Mouse (Mus musculus): ENCODE measurements around the gene Acot3. TPM values are rescaled to one million over a fixed set of nuclear protein-coding genes. Genes with fewer than 3 reads are reported as not detected.

Gene Acot3
- polyA plus RNA-seq (2012; rRNA removed), result 2.4 and 2.8 TPM in 2 replicates

DNA sequence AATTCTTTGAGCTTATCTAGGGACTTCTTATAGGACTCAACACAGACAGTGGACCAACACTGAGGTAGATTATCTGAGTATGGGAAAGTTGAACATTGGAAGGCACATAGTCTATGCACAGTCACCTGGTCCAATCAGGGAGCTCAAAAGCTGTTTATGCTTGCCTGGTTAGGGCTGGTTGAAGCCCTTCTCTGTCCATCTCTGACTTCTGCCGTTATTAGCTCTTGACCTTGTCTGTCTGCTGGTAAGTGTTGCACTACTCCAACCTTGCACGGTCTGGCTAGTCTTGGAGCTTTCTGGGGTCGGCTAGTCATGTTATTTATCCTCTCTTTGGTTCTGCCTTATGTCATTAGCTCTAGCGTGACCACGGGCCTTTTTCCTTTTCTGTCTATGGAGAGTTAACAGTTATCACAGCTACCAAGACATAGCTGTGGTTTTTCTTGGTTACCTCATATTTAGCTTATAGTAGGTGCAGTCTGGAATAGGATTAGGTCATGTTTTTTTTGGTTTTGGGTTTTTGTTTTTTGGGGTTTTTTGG, at the start of gene Acot3:
TSS of gene Acot3 (plus strand) at position 208 of the 538 bp plus-strand sequence.

DNA sequence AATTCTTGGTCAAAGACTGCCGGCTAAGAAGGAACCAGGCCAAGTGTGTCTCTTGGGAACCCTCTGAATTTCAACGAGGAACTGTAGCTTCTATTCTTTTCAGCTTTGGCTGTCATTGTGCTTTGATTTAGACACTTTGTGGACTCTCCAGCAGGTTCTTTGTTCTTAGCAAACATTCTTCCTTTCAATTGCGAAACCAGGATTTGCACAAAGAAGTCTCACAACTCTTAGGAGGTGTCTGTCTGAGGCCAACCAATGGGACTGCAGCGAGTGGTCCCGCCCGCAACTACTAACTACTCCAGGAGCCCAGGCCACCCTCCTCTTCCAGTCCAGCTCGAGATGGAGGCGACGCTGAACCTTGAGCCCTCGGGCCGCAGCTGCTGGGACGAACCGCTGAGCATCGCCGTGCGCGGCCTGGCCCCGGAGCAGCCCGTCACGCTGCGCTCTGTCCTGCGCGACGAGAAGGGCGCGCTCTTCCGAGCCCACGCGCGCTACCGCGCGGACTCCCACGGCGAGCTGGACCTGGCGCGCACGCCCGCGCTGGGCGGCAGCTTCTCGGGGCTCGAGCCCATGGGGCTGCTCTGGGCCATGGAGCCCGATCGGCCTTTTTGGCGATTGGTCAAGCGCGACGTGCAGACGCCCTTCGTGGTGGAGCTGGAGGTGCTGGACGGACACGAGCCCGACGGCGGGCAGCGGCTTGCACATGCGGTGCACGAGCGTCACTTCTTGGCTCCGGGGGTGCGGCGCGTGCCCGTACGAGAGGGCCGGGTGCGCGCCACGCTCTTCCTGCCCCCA, 42.6 kb upstream of the Acot3 start, which contains the start of gene Acot1:
TSS of gene Acot1 (plus strand) at position 320 of the 795 bp plus-strand sequence.

DNA sequence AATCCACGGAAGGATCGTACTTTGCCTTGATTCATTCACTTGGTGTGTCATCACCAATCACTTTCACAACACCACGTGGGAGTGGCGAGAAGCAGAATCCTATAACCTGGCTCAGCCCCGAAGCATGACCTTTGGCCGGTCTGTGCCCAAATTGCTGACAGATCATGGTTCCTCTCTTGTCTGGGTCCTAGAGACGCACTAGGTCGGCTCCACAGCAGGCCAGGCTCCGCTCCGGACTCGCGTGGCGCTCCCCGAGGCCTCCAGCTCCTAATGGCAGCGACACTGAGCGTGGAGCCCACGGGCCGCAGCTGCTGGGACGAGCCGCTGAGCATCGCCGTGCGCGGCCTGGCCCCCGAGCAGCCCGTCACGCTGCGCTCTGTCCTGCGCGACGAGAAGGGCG, 13.7 kb upstream of the Acot3 start, which contains the start of gene Acot4:
TSS of gene Acot4 (plus strand) at position 139 of the 400 bp plus-strand sequence.

DNA sequence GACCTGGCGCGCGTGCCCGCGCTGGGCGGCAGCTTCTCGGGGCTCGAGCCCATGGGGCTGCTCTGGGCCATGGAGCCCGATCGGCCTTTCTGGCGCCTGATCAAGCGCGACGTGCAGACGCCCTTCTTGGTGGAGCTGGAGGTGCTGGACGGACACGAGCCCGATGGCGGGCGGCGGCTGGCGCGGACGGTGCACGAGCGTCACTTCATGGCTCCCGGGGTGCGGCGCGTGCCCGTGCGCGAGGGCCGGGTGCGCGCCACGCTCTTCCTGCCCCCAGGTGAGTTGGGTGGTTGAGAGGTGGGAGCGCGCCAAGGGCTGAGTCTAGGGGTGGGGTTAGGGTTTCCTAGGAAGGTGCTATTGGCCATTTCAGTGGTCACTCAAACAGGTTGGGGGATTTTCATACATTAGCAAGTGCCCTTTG, 13.2 kb upstream of the Acot3 start, which contains the start of gene Gm49366:
TSS of gene Gm49366 (plus strand) at position 245 of the 421 bp plus-strand sequence.

DNA sequence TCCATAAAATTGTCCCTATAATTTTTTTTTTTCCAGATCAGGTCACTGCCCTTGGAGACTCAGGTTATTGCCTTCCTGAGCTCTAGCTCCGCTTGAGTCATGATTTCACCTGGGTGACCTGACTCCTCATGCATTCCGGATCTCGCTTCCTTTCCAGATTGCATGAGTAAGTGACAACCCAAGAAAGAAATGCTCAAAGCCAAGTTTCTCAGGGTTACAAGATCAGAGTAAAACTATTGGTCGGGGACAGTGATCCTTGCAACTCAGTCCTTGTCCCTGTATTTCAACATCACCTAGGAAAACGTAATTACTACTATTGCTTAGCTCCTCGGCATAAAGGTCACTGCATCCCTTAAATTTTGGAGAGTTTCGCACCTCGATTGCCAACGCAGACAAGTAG, 17.0 kb downstream of the Acot3 start, which contains the start of gene Acot5:
TSS of gene Acot5 (plus strand) at position 340 of the 400 bp plus-strand sequence.

GRCm38 (mm10) chr12:84100604-84101492, 48.9 kb downstream of the Acot3 start, which contains the start of gene Acot6:
TSS of gene Acot6 (plus strand) at chr12:84100654.

Other genes starting within 250 kb of the Acot3 start
- gene Numb, start 130.2 kb upstream of the Acot3 start, polyA plus RNA-seq (2012; rRNA removed), result 11.8 and 13.5 TPM in 2 replicates
- gene Riox1, start 101.5 kb upstream of the Acot3 start, polyA plus RNA-seq (2012; rRNA removed), result 6.0 and 7.4 TPM in 2 replicates
- gene Heatr4, start 67.3 kb upstream of the Acot3 start, polyA plus RNA-seq (2012; rRNA removed), result not detected in 2 replicates
- gene Acot2, start 64.3 kb upstream of the Acot3 start, polyA plus RNA-seq (2012; rRNA removed), result 2.5 and 3.4 TPM in 2 replicates
- 11.4 and 16.9 TPM in 2 replicates for gene Acot1, start 42.7 kb upstream of the Acot3 start, polyA plus RNA-seq (2012; rRNA removed)
- 4.4 and 5.2 TPM in 2 replicates for gene Acot4, start 13.8 kb upstream of the Acot3 start, polyA plus RNA-seq (2012; rRNA removed)
- not detected in 2 replicates for gene Gm49366, start 13.2 kb upstream of the Acot3 start, polyA plus RNA-seq (2012; rRNA removed)
- not detected in 2 replicates for gene Acot5, start 17.2 kb downstream of the Acot3 start, polyA plus RNA-seq (2012; rRNA removed)
- 0.87 and 0.93 TPM in 2 replicates for gene Acot6, start 48.5 kb downstream of the Acot3 start, polyA plus RNA-seq (2012; rRNA removed)
- gene Dnal1, start 62.2 kb downstream of the Acot3 start, polyA plus RNA-seq (2012; rRNA removed), result 0.40 and 0.42 TPM in 2 replicates
- 0.12 TPM in 2 replicates for gene Pnma1, start 96.3 kb downstream of the Acot3 start, polyA plus RNA-seq (2012; rRNA removed)
- gene Elmsan1, start 166.7 kb downstream of the Acot3 start, polyA plus RNA-seq (2012; rRNA removed), result 3.6 and 4.5 TPM in 2 replicates
- gene Ptgr2, start 233.1 kb downstream of the Acot3 start, polyA plus RNA-seq (2012; rRNA removed), result 13.1 and 14.9 TPM in 2 replicates

Measured in liver, embryonic 14 days (tissue).